Mouse (Mus musculus) E14TG2a.4 (cell line): ENCODE results near the gene Ncam1.

Experiments used
- CTCF ChIP-seq: conservative IDR thresholded peaks from 2 replicates; pipeline ENCODE4 v1.5.1; 2014; ENCODE audit warnings: low read length
- NANOG ChIP-seq: IDR thresholded peaks from 2 replicates; pipeline ENCODE4 v1.6.1; 2014; ENCODE audit warnings: borderline replicate concordance, low read length, mixed read lengths
- POU5F1 ChIP-seq: IDR thresholded peaks from 2 replicates; pipeline ENCODE4 v1.6.1; 2014; ENCODE audit warnings: low read length, borderline replicate concordance

GRCm38 (mm10) chr9:49470006-49470405 lies 328.7 kb downstream of the Ncam1 start:
- TF ChIP-seq CTCF (no peak), NANOG (no peak), POU5F1 (no peak)
